Mouse (Mus musculus) midbrain, embryonic 16.5 days (tissue): ENCODE data around the gene Qrfpr. TPM values are rescaled to one million over a fixed set of nuclear protein-coding genes. Genes with fewer than 3 reads are reported as not detected.

Experiments used
- ATAC-seq: fragments of 200-750 bp; cut with Nextera tagmentation; 2 replicates; pipeline ENCODE4 v1.8.0; 2017; ENCODE audit warnings: moderate TSS enrichment
- H3K27ac ChIP-seq: fragments of 300-500 bp; sonication (generic); 2 replicates; pipeline ENCODE4 v1.5.1; 2014; ENCODE audit warnings: mild to moderate bottlenecking, low read length, mixed read lengths
- H3K27me3 ChIP-seq: fragments of 300-500 bp; sonication (generic); 2 replicates; pipeline ENCODE4 v1.6.1; 2014; ENCODE audit warnings: low read depth, low read length, mixed read lengths; ENCODE audit not compliant: control insufficient read depth, insufficient read depth
- H3K36me3 ChIP-seq: fragments of 300-500 bp; sonication (generic); 2 replicates; pipeline ENCODE4 v1.6.1; 2014; ENCODE audit warnings: mild to moderate bottlenecking, low read length, moderate library complexity, mixed read lengths; ENCODE audit not compliant: control insufficient read depth, insufficient read depth
- H3K4me1 ChIP-seq: fragments of 300-500 bp; sonication (generic); 2 replicates; pipeline ENCODE4 v1.6.1; 2014; ENCODE audit warnings: mild to moderate bottlenecking, low read length, mixed read lengths; ENCODE audit not compliant: control insufficient read depth, insufficient read depth
- H3K4me2 ChIP-seq: fragments of 300-500 bp; sonication (generic); 2 replicates; pipeline ENCODE4 v1.6.1; 2014; ENCODE audit warnings: mild to moderate bottlenecking, low read length, mixed read lengths
- H3K4me3 ChIP-seq: fragments of 300-500 bp; sonication (generic); 2 replicates; pipeline ENCODE4 v1.5.1; 2014; ENCODE audit warnings: low read depth, mild to moderate bottlenecking, low read length, moderate library complexity, mixed read lengths
- H3K9ac ChIP-seq: fragments of 300-500 bp; sonication (generic); 2 replicates; pipeline ENCODE4 v1.6.1; 2014; ENCODE audit warnings: low read depth, low read length, mixed read lengths
- H3K9me3 ChIP-seq: fragments of 300-500 bp; sonication (generic); replicated peaks from 2 replicates; pipeline ENCODE4 v1.6.1; 2014; ENCODE audit warnings: mild to moderate bottlenecking, low read length, mixed read lengths; ENCODE audit not compliant: control insufficient read depth, poor library complexity, severe bottlenecking
- WGBS: fragments of 180-500 bp; shearing (Covaris S2); extraction: QIAGEN DNeasy Blood & Tissue Kit; methylation state at CpG from one replicate; pipeline ENCODE4 v1.1.7; 2014; 5-methylcytosine and 5-hydroxymethylcytosine counted together
- polyA plus RNA-seq: library from polyadenylated mRNA; unstranded; fragments of >200 nt; fragmentation: Nextera tagmentation; extraction: Ambion mirVana; gene quantifications from 2 replicates; pipeline ENCODE4 v1.2.1, GENCODE M21; 2015

The Qrfpr gene
- polyA plus RNA-seq, result 1.5 and 2.3 TPM in 2 replicates

DNA sequence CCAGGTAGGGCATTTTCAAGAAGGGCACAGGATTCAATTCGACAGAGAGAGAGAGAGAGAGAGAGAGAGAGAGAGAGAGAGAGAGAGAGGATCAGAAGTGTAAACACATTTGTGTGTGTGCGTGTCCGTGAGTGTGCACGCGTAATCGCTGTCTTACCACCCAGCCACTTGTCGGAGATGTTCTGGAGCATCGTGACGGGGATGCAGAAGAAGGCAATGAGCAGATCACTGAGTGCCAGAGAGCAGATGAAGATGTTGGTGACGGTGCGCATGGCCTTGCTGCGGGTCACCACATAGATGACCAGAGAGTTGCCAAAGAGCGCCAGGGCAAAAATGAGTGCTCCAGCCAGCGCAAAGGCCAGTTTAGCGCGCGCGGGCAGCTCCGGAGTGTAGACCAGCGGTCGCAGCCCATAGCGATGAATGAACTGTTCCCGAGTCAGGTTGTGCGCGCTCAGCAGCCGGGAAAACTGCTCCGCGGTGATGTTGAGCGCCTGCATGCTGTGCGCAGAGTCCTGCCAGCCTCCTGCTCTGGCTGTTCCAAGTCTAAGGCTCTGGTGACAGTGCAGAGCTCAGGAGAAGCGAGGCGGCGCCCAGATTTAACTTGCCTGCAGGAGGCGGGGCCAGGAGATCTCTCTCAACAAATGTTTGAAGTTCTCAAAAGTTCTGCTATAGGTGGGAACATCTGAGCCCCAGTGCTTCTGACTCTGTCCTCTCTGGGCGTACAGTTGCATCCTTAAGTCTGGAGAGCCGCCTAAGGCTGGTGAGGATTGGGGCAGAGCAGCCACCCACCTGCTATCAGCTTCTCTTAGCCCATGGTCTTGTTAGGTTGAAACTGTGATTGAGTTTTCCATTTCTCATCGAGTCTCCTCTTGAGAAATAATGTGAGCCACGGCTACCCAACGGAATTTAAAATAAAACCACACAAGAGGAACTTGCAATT lies at the start of gene Qrfpr:
Qrfpr (minus strand) TSS at position 571 of the 940 bp plus-strand sequence.
- H3K4me1 ChIP-seq, result no peaks in the 10 kb centered on the region
- H3K27me3 ChIP-seq, result peaks cover 8% of the 10 kb centered on the region
- peak within 1 kb of the TSS; percentile 61 for H3K4me2 ChIP-seq
- H3K9me3 ChIP-seq, result no peaks in the 10 kb centered on the region
- WGBS, result 6% methylated on average over 39 of the region's 39 CpGs
- H3K27ac ChIP-seq, result no peak within 1 kb of the TSS
- H3K9ac ChIP-seq, result peak within 1 kb of the TSS; percentile 44
- peak within 1 kb of the TSS; percentile 37 for H3K4me3 ChIP-seq
- ATAC-seq, result peak; percentile 81; the same call in 1 of the 2 replicates
- H3K36me3 ChIP-seq, result no peaks in the 10 kb centered on the region

DNA sequence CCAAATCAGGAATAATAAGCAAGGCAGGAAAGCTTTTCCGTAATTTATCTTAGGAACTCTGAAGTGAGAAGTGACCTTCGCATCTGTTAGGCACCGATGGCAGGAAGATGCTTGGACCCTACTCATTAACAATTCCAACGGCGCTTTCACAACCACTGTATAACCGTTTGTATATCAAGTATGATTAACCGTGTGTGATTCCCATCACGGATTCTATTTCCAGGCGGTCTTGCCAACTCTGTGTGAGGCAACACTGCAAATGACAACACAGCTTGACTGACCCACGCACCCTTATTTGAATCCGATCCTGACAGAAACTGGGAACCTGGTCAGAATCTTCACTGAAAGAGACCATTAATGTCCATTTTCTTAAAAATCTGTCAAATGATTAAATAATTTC lies 41.8 kb upstream of the Qrfpr start:
- peak; percentile 51 for ATAC-seq
- H3K27me3 ChIP-seq, result no peaks in the 10 kb centered on the region
- H3K4me1 ChIP-seq, result no peaks in the 10 kb centered on the region
- H3K36me3 ChIP-seq, result no peaks in the 10 kb centered on the region
- no peak overlapping the region for H3K27ac ChIP-seq
- H3K4me3 ChIP-seq, result no peak overlapping the region
- no peak overlapping the region for H3K9ac ChIP-seq
- H3K9me3 ChIP-seq, result no peaks in the 10 kb centered on the region
- 73% methylated on average over 11 of the region's 11 CpGs for WGBS
- H3K4me2 ChIP-seq, result no peak overlapping the region

DNA sequence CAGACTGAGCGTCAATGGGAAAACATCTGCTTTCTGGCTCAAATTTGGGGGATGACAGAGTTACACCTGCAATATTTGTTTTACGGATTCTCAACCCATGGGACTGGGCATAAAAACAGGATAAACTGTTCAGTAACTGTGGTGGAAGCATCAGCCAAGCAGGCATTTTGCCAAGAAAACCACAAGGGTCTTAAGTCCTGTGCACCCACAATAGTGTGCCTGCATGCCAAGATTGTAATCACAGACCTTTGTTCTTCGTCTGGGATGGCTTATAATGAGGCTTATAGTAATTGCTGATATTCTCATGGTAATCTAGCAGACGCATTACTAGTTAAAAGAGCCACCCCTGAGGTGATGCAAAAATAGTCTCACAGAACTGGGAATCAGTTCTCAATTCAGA lies 41.2 kb upstream of the Qrfpr start:
- WGBS, result 39% methylated on average over 4 of the region's 4 CpGs
- H3K9me3 ChIP-seq, result no peaks in the 10 kb centered on the region
- H3K4me3 ChIP-seq, result no peak overlapping the region
- H3K27me3 ChIP-seq, result no peaks in the 10 kb centered on the region
- no peak overlapping the region for H3K27ac ChIP-seq
- H3K36me3 ChIP-seq, result no peaks in the 10 kb centered on the region
- no peaks in the 10 kb centered on the region for H3K4me1 ChIP-seq
- H3K4me2 ChIP-seq, result no peak overlapping the region
- ATAC-seq, result peak; percentile 51; the same call in 1 of the 2 replicates
- no peak overlapping the region for H3K9ac ChIP-seq

DNA sequence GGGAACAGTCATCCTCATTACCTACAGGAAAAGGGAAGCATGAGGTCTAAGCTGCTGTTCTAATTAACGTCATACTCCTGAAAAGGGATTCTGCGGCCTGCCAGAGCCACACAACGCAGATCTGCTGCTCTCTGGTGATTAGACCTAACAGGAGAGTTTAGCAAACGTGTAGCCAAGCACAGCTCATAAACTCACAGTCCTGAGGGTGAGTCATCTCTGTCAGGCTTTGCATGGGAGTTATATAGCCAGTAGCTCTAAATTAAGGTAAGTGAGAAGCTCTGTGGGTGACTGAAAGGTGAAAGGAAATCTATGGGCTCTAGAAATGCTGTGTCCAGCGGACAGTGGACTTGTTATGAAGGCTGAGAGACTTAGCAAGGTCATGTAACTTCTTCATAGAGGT lies 28.5 kb upstream of the Qrfpr start:
- H3K9ac ChIP-seq, result no peak overlapping the region
- no peaks in the 10 kb centered on the region for H3K9me3 ChIP-seq
- no peaks in the 10 kb centered on the region for H3K4me1 ChIP-seq
- no peak overlapping the region for H3K4me2 ChIP-seq
- no peaks in the 10 kb centered on the region for H3K27me3 ChIP-seq
- ATAC-seq, result no peak
- WGBS, result 57% methylated on average over 5 of the region's 5 CpGs
- no peak overlapping the region for H3K4me3 ChIP-seq
- no peak overlapping the region for H3K27ac ChIP-seq
- H3K36me3 ChIP-seq, result no peaks in the 10 kb centered on the region

DNA sequence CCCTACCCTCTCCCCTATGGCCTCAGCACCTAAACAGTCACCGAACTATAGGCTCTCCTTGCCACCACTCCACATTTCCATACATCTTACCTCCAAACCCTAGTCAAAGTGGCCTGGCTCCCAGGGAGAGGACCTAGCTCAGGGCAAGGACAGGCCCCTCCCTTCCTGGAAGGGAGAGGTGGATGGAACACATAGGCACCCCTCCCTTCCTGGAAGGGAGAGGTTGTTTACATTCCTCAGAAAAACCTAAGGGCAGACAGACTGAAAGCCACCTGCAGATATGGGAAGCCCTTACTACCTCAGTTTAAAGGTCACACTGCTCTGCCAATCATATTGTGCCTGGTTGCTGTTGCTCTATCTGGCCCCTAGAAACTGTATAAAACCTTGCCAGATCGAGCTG lies 26.3 kb upstream of the Qrfpr start:
- whole genome bisulfite sequencing, result 88% methylated on average over 2 of the region's 2 CpGs
- no peak overlapping the region for H3K9ac ChIP-seq
- H3K4me3 ChIP-seq, result no peak overlapping the region
- no peak for ATAC-seq
- no peaks in the 10 kb centered on the region for H3K27me3 ChIP-seq
- H3K36me3 ChIP-seq, result no peaks in the 10 kb centered on the region
- H3K4me1 ChIP-seq, result no peaks in the 10 kb centered on the region
- H3K27ac ChIP-seq, result no peak overlapping the region
- no peaks in the 10 kb centered on the region for H3K9me3 ChIP-seq
- H3K4me2 ChIP-seq, result no peak overlapping the region

DNA sequence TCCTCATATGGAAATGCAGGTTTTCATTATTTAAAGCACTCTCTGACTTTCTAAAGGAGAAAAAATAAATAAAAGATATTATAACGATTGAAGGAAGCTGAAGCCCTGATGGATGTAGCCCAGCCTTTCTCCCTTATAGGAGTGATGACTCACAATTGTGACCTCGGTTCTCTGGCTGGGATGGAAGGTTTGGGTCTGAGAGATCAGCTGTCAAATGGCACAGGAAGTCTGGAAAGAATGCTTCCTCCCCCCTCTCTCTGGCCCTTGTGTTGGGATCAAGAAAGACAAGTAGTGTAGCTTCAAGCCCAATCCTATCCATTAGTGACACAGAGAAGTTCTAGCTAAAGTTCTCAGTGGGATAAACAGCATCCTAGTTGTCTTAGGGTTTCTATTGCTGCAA lies 7.8 kb upstream of the Qrfpr start:
- no peak for ATAC-seq
- Histone ChIP-seq H3K27ac (no peak overlapping the region), H3K4me1 (no peaks in the 10 kb centered on the region), H3K27me3 (no peaks in the 10 kb centered on the region), H3K4me2 (no peak overlapping the region), H3K36me3 (no peaks in the 10 kb centered on the region), H3K9me3 (no peaks in the 10 kb centered on the region), H3K4me3 (no peak overlapping the region), H3K9ac (no peak overlapping the region)
- WGBS, result 71% methylated on average over 2 of the region's 2 CpGs

DNA sequence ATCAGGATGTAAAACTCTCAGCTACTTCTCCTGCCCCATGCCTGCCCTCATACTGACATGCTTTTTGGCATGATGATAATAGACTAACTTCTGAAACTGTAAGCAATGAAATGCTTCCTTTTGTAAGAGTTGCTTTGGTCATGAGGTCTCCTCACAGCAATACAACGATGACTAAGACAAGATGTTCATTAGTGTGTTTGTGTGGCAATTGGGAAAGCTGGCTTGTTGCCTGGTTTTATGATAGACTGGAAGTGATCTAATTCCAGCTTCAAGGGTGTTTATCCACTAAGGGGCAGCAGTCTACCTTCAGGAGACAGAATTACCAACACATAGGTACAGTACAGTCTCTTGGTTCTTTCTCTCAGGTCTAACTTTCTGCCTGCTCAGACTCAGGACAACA lies 5.1 kb upstream of the Qrfpr start:
- no peaks in the 10 kb centered on the region for H3K4me1 ChIP-seq
- H3K27me3 ChIP-seq, result peaks cover 2% of the 10 kb centered on the region; the same call in 1 of the 2 replicates
- H3K9ac ChIP-seq, result no peak overlapping the region
- H3K27ac ChIP-seq, result no peak overlapping the region
- no peak overlapping the region for H3K4me3 ChIP-seq
- WGBS, result 89% methylated on average over 1 of the region's 1 CpGs
- no peak overlapping the region for H3K4me2 ChIP-seq
- no peaks in the 10 kb centered on the region for H3K36me3 ChIP-seq
- ATAC-seq, result no peak
- H3K9me3 ChIP-seq, result no peaks in the 10 kb centered on the region

DNA sequence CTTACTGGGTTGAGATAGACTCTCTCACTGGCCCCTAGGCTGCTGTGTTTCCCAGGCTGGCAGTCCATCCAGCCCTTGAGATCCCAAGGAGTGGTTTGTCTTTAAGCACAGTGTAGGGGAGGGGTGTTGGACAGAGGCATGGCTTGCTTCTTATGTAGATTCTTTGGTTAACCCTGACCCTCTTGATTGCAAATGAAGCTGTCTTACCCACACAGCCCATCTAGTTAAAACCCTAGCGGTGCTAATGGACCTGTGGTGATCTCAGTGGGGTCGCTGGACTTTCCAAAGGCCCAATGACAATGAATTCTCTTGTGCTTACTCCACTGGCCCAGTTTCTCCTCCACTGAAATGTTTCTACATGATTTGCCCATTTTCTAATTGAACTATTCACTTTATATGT lies 1.2 kb upstream of the Qrfpr start:
- Histone ChIP-seq H3K27me3 (peaks cover 8% of the 10 kb centered on the region), H3K27ac (no peak overlapping the region), H3K36me3 (no peaks in the 10 kb centered on the region), H3K4me3 (no peak overlapping the region), H3K4me2 (no peak overlapping the region), H3K4me1 (no peaks in the 10 kb centered on the region), H3K9ac (no peak overlapping the region), H3K9me3 (no peaks in the 10 kb centered on the region)
- no peak for ATAC-seq
- 10% methylated on average over 2 of the region's 2 CpGs for WGBS

DNA sequence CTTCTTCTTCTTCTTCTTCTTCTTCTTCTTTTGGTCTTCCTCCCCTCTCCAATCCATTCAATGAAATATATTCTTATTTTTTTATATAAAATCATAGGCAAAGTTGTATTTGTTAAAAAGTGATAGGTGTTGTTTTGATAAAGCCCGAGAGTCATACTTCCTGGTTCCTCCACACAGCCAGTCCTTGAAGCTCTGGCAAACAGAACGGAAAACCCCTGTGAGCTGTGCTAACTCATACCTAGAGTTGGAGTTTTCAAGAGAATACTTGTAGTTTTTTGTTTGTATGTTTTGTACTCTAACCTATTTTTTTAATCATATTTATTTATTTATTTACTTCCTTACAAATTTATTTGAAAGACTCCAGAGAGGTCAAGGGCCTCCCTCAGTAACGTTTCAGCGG lies 9.4 kb downstream of the Qrfpr start:
- WGBS, result 84% methylated on average over 4 of the region's 4 CpGs
- no peaks in the 10 kb centered on the region for H3K4me1 ChIP-seq
- no peak overlapping the region for H3K27ac ChIP-seq
- no peak for ATAC-seq
- no peaks in the 10 kb centered on the region for H3K27me3 ChIP-seq
- H3K4me2 ChIP-seq, result no peak overlapping the region
- H3K36me3 ChIP-seq, result no peaks in the 10 kb centered on the region
- H3K9ac ChIP-seq, result no peak overlapping the region
- H3K4me3 ChIP-seq, result no peak overlapping the region
- H3K9me3 ChIP-seq, result no peaks in the 10 kb centered on the region
